Mouse (Mus musculus) ES-Bruce4 (cell line): ENCODE data around the gene Wars.

Source experiments
- CTCF ChIP-seq: IDR thresholded peaks from one replicate; pipeline ENCODE4 v1.8.1; 2011; ENCODE audit warnings: low read depth, low read length
- EP300 ChIP-seq: IDR thresholded peaks from 2 replicates; pipeline ENCODE4 v1.6.1; 2011; ENCODE audit warnings: low read depth, low read length; ENCODE audit not compliant: insufficient read depth
- POLR2A ChIP-seq: IDR thresholded peaks from one replicate; pipeline ENCODE4 v1.8.1; 2011; ENCODE audit warnings: low read length; ENCODE audit not compliant: insufficient read depth

DNA sequence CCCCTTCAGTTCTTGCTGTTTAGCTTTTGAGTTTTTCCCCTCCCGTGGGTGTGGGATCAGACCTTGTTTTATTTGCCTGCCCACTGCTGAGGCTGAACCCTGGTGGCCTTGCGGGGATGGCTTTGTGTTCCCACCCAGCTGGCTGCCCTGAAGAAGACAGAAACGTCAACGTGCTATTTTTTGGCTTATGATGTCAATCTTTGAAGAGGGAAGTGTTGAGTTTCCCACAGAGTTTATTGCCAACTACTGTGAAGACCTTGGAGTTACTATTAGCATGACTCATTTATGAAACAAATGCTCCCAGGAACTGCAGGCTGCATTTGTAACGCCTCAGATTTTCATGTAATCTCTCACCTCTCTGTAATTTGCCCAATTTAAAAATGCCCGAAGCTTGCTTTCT, 42.9 kb upstream of the Wars start:
- no peak for TF ChIP-seq CTCF
- no peak for TF ChIP-seq EP300
- TF ChIP-seq POLR2A = no peak
